21 mouse cellular contexts compared by ENCODE assay signal in genomic region chr2:118353498-118353897, GRCm38 (mm10). TPM values are rescaled to one million over a fixed set of nuclear protein-coding genes. Genes with fewer than 3 reads are reported as not detected.
DNase-seq lines count a peak whose midpoint lies in the region; ATAC-seq and TF ChIP-seq lines count a peak whose summit lies in the region.
"Had no signal": no experiment of that assay in that cellular context is flagged by ENCODE, and none has a peak within 500 bp of the region (broad histone marks: within the 10 kb centered on the region; RNA-seq: fewer than 3 reads in every experiment).

No protein-coding gene starts in this region.

- no peak overlapping the region for H3K27ac ChIP-seq in heart, embryonic 12.5 days (ENCODE audit: poor library complexity, severe bottlenecking)
- no peak overlapping the region for H3K27ac ChIP-seq in kidney, postnatal 0 days
- H3K27ac ChIP-seq in liver, postnatal 0 days (ENCODE audit: low read depth), result no peak overlapping the region
- H3K27ac ChIP-seq in left cerebral cortex, adult 2 months, result no peak overlapping the region
- H3K27ac ChIP-seq: forebrain, embryonic 15.5 days; heart, embryonic 15.5 days; hindbrain, embryonic 13.5 days; intestine, embryonic 15.5 days; limb, embryonic 12.5 days; liver, embryonic 15.5 days; midbrain, embryonic 13.5 days had no signal

- intact Hi-C loops in left cerebral cortex, adult 2 months (cut with DNase I), result no loop called here

- no peak overlapping the region for H3K9ac ChIP-seq in heart, embryonic 12.5 days
- H3K9ac ChIP-seq in kidney, postnatal 0 days (ENCODE audit: low read depth, low read length), result no peak overlapping the region
- H3K9ac ChIP-seq in liver, postnatal 0 days (replicated peaks), result no peak overlapping the region
- H3K9ac ChIP-seq: forebrain, embryonic 15.5 days; heart, embryonic 15.5 days; hindbrain, embryonic 13.5 days; intestine, embryonic 15.5 days; limb, embryonic 12.5 days; liver, embryonic 15.5 days; midbrain, embryonic 13.5 days had no signal

- no peaks in the 10 kb centered on the region for H3K9me3 ChIP-seq in heart, embryonic 12.5 days (replicated peaks)
- no peaks in the 10 kb centered on the region for H3K9me3 ChIP-seq in kidney, postnatal 0 days (replicated peaks; ENCODE audit: low read length)
- H3K9me3 ChIP-seq in liver, postnatal 0 days (ENCODE audit: low read length), result no peaks in the 10 kb centered on the region
- H3K9me3 ChIP-seq: forebrain, embryonic 15.5 days; heart, embryonic 15.5 days; hindbrain, embryonic 13.5 days; intestine, embryonic 15.5 days; limb, embryonic 12.5 days; liver, embryonic 15.5 days; midbrain, embryonic 13.5 days had no signal

- H3K4me1 ChIP-seq in heart, embryonic 12.5 days (replicated peaks), result no peaks in the 10 kb centered on the region
- H3K4me1 ChIP-seq in kidney, postnatal 0 days (replicated peaks; ENCODE audit: insufficient read depth, low read length), result no peaks in the 10 kb centered on the region
- H3K4me1 ChIP-seq in liver, postnatal 0 days (ENCODE audit: insufficient read depth), result no peaks in the 10 kb centered on the region; the same call in 1 of the 2 replicates
- H3K4me1 ChIP-seq: forebrain, embryonic 15.5 days; heart, embryonic 15.5 days; intestine, embryonic 15.5 days; limb, embryonic 12.5 days; liver, embryonic 15.5 days had no signal

- WGBS in heart, embryonic 12.5 days, result 60% methylated on average over 4 of the region's 4 CpGs
- 30% methylated on average over 4 of the region's 4 CpGs for WGBS in kidney, postnatal 0 days
- 29% methylated on average over 4 of the region's 4 CpGs for WGBS in liver, postnatal 0 days (ENCODE audit: insufficient replicate concordance)

- no peaks in the 10 kb centered on the region for H3K36me3 ChIP-seq in heart, embryonic 12.5 days
- H3K36me3 ChIP-seq in kidney, postnatal 0 days (ENCODE audit: insufficient read depth, low read length), result no peaks in the 10 kb centered on the region
- no peaks in the 10 kb centered on the region for H3K36me3 ChIP-seq in liver, postnatal 0 days (replicated peaks; ENCODE audit: insufficient read depth, low read length)
- H3K36me3 ChIP-seq: forebrain, embryonic 15.5 days; heart, embryonic 15.5 days; hindbrain, embryonic 13.5 days; intestine, embryonic 15.5 days; limb, embryonic 12.5 days; liver, embryonic 15.5 days; midbrain, embryonic 13.5 days had no signal

- no peak for ATAC-seq in heart, embryonic 12.5 days (ENCODE audit: insufficient number of reproducible peaks, low FRiP score)
- ATAC-seq in common myeloid progenitor, adult 5-6 weeks (replicated peaks; ENCODE audit: low read depth, poor library complexity, severe bottlenecking), result peak; percentile 76
- ATAC-seq in kidney, postnatal 0 days (replicated peaks; ENCODE audit: low FRiP score, low read depth), result no peak
- ATAC-seq in liver, postnatal 0 days, result no peak
- ATAC-seq: activated CD4-positive, CD25-positive, alpha-beta regulatory T cell, adult 4 months; forebrain, embryonic 15.5 days; intestine, embryonic 15.5 days; midbrain, embryonic 13.5 days had no signal

- H3K4me3 ChIP-seq in heart, embryonic 12.5 days, result no peak overlapping the region
- H3K4me3 ChIP-seq in kidney, postnatal 0 days (replicated peaks; ENCODE audit: low read depth, low read length), result no peak overlapping the region
- no peak overlapping the region for H3K4me3 ChIP-seq in liver, postnatal 0 days (ENCODE audit: low read depth, low read length)
- no peak overlapping the region for H3K4me3 ChIP-seq in left cerebral cortex, adult 2 months
- H3K4me3 ChIP-seq: forebrain, embryonic 15.5 days; heart, embryonic 15.5 days; hindbrain, embryonic 13.5 days; intestine, embryonic 15.5 days; limb, embryonic 12.5 days; liver, embryonic 15.5 days; midbrain, embryonic 13.5 days had no signal

- TF ChIP-seq EP300 in liver, postnatal 0 days (IDR thresholded peaks at IDR 0.05; ENCODE audit: low read depth), result no peak

- TF ChIP-seq CTCF in kidney, postnatal 0 days (IDR thresholded peaks at IDR 0.05; ENCODE audit: low read depth), result no peak
- no peak for TF ChIP-seq CTCF in liver, postnatal 0 days (IDR thresholded peaks at IDR 0.05; ENCODE audit: low read depth)
- no peak for TF ChIP-seq CTCF in left cerebral cortex, adult 2 months (IDR thresholded peaks at IDR 0.05)

- no peak overlapping the region for H3K4me2 ChIP-seq in heart, embryonic 12.5 days
- H3K4me2 ChIP-seq in kidney, postnatal 0 days (ENCODE audit: low read length), result no peak overlapping the region
- H3K4me2 ChIP-seq in liver, postnatal 0 days (ENCODE audit: low read depth, low read length), result no peak overlapping the region
- H3K4me2 ChIP-seq: forebrain, embryonic 15.5 days; heart, embryonic 15.5 days; hindbrain, embryonic 13.5 days; intestine, embryonic 15.5 days; limb, embryonic 12.5 days; liver, embryonic 15.5 days; midbrain, embryonic 13.5 days had no signal

- no peaks in the 10 kb centered on the region for H3K27me3 ChIP-seq in heart, embryonic 12.5 days (replicated peaks)
- H3K27me3 ChIP-seq in kidney, postnatal 0 days (ENCODE audit: insufficient read depth, low read length), result no peaks in the 10 kb centered on the region
- H3K27me3 ChIP-seq in liver, postnatal 0 days (ENCODE audit: insufficient read depth, low read length), result no peaks in the 10 kb centered on the region
- H3K27me3 ChIP-seq: forebrain, embryonic 15.5 days; heart, embryonic 15.5 days; hindbrain, embryonic 13.5 days; intestine, embryonic 15.5 days; limb, embryonic 12.5 days; liver, embryonic 15.5 days; midbrain, embryonic 13.5 days had no signal

- DNase-seq in heart, adult 18-20 months, result peak; percentile 3 to 5
- DNase-seq in 3134 (ENCODE audit: extremely low read depth, insufficient read length, low spot score) (peak; percentile 31), liver (no peak)
- peak; percentile 37 for DNase-seq in kidney, postnatal 0 days (ENCODE audit: low spot score)
- DNase-seq in liver, postnatal 0 days, result no peak
- DNase-seq in left cerebral cortex, adult 2 months (ENCODE audit: extremely low spot score in 1 of 2, low spot score in 2 of 2), result no peak
- DNase-seq: adrenal gland, postnatal 25 days; cerebellum, adult 9-11 months; lung, postnatal 10 days; right cerebral cortex, adult 18-20 months; thymus, postnatal 4 days had no signal

RNA-seq across cellular contexts. Expression of gene Gpr176, which starts 19.7 kb away (rescaled TPM):
- under 1 TPM in 1 of 2 experiments, not detected in 1; 0.07 TPM for total RNA-seq in heart, adult 18-20 months (2021)
- 0.06 and 0.08 TPM in 2 replicates for polyA plus RNA-seq in heart, embryonic 12.5 days (2016; fragmentation: Nextera tagmentation; extraction: Ambion mirVana)
- not detected in 2 replicates for total RNA-seq in common myeloid progenitor, adult 5-6 weeks (2017)
- polyA plus RNA-seq in kidney, postnatal 0 days (2015; fragmentation: Nextera tagmentation; extraction: Ambion mirVana), result 2.1 and 2.3 TPM in 2 replicates
- polyA plus RNA-seq in liver, postnatal 0 days (2015; fragmentation: Nextera tagmentation; extraction: Ambion mirVana), result 0.05 and 0.07 TPM in 2 replicates
- total RNA-seq in left cerebral cortex, adult 2 months (2021), result 1 to 10 TPM; 8.9 to 9.5 TPM

RNA-seq across cellular contexts. Expression of gene Eif2ak4, which starts 34.9 kb away (rescaled TPM):
- total RNA-seq in heart, adult 18-20 months (2021), result 1 to 10 TPM; 5.1 to 7.3 TPM
- polyA plus RNA-seq in heart, embryonic 12.5 days (2016; fragmentation: Nextera tagmentation; extraction: Ambion mirVana), result 9.5 and 9.8 TPM in 2 replicates
- 14.8 and 21.7 TPM in 2 replicates for total RNA-seq in common myeloid progenitor, adult 5-6 weeks (2017)
- polyA plus RNA-seq in kidney, postnatal 0 days (2015; fragmentation: Nextera tagmentation; extraction: Ambion mirVana), result 8.0 TPM in 2 replicates
- polyA plus RNA-seq in liver, postnatal 0 days (2015; fragmentation: Nextera tagmentation; extraction: Ambion mirVana), result 3.0 and 3.1 TPM in 2 replicates
- total RNA-seq in left cerebral cortex, adult 2 months (2021), result 10 to 100 TPM; 22.2 to 25.1 TPM

Comparison
In these comparisons a context has a peak if more than half of its experiments do, and no peak if none do; other contexts are left out.
1. DNase-seq: peak in heart, adult 18-20 months (2 of 2), 3134 (single experiment) and kidney, postnatal 0 days (single experiment); none in liver (single experiment), liver, postnatal 0 days (single experiment) and left cerebral cortex, adult 2 months (0 of 2).